In the genomic region with DNA sequence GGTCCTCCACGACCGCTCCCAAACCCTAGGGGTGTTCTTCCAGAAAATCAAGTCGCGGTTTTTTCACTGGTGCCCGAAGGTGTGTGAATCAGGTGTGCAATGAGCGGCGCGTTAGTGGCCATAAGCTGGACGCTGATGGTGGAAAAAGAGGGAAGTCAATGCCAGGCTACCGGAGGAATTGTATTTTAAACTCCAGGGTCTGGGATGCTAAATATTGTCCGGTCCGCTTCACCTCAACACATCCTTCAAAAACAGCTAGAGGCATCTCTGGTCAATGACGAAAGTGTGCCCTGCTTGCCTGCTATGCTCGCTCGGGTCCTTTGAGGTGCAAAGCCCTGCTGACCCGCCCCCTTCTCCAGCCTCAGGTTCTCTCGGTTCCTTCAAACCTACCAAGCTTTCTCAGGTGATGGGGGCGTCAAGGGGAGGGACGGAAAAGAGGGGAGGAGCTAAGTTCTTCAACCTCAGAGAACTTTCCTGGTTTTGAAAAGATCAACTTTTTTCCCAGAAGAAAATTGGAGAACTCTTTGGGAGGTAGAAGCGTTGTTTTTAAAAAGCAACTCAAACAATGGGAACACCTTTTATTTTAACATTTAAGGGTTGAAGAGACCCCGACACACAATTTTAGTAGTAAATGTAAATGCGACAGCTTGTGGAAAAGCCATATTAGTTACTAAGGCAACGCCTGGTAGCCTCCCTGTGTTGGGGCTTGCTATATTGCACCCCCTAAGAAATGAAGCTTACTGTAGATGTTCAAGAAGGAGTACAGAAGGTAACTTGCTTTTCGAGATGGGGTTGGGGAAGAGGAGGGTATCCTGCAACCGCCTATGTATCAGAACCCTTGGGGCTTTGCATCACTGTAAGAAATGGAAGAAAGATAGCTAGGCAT, we compare ENCODE assay signal across 10 mouse cellular contexts. TPM values are rescaled to one million over a fixed set of nuclear protein-coding genes. Genes with fewer than 3 reads are reported as not detected.
DNase-seq lines count a peak whose midpoint lies in the region; ATAC-seq and TF ChIP-seq lines count a peak whose summit lies in the region.
"Had no signal": no experiment of that assay in that cellular context is flagged by ENCODE, and none has a peak within 500 bp of the region (broad histone marks: within the 10 kb centered on the region; RNA-seq: fewer than 3 reads in every experiment).

No protein-coding gene starts in this region.

- H3K4me3 ChIP-seq in ES-E14 (ENCODE audit: insufficient read depth in 1 of 2, low read depth in 1 of 2, low read length in 2 of 2, poor library complexity in 1 of 2, severe bottlenecking in 1 of 2), result peak overlapping the region; percentile 9 to 36; a peak in 2 of 4 replicates
- H3K4me3 ChIP-seq in forebrain, embryonic 13.5 days, result peak overlapping the region; percentile 42
- H3K4me3 ChIP-seq in midbrain, embryonic 12.5 days, result peak overlapping the region; percentile 40

- H3K36me3 ChIP-seq in ES-E14 (ENCODE audit: control insufficient read depth, insufficient read depth, low read length, poor library complexity, severe bottlenecking), result no peaks in the 10 kb centered on the region
- H3K36me3 ChIP-seq in forebrain, embryonic 13.5 days (ENCODE audit: poor library complexity, severe bottlenecking), result no peaks in the 10 kb centered on the region
- H3K36me3 ChIP-seq in midbrain, embryonic 12.5 days, result no peaks in the 10 kb centered on the region

- in situ Hi-C loops in ES-E14 (cut with MboI; ENCODE audit: low sequenced_read_pairs in 2 of 2, unreplicated experiment in 2 of 2), result no loop called here

- no peaks in the 10 kb centered on the region for H3K9me3 ChIP-seq in ES-E14 (ENCODE audit: control insufficient read depth, insufficient read depth, low read depth, low read length)
- H3K9me3 ChIP-seq in forebrain, embryonic 13.5 days (replicated peaks), result no peaks in the 10 kb centered on the region
- no peaks in the 10 kb centered on the region for H3K9me3 ChIP-seq in midbrain, embryonic 12.5 days

- no peak overlapping the region for H3K9ac ChIP-seq in ES-E14 (ENCODE audit: insufficient read depth, low read depth, low read length, poor library complexity, severe bottlenecking)
- H3K9ac ChIP-seq in forebrain, embryonic 13.5 days, result 0 out of 2 replicates have a peak overlapping the region, but pooled peaks have one; percentile 40
- no peak overlapping the region for H3K9ac ChIP-seq in midbrain, embryonic 12.5 days (replicated peaks)

- WGBS in forebrain, embryonic 13.5 days, result 8% methylated on average over 25 of the region's 25 CpGs
- WGBS in midbrain, embryonic 12.5 days, result 9% methylated on average over 25 of the region's 25 CpGs

- H3K27ac ChIP-seq in ES-E14 (ENCODE audit: insufficient read depth, low read depth, low read length, poor library complexity, severe bottlenecking), result no peak overlapping the region
- H3K27ac ChIP-seq in forebrain, embryonic 13.5 days, result no peak overlapping the region
- H3K27ac ChIP-seq in midbrain, embryonic 12.5 days (replicated peaks), result no peak overlapping the region

- H3K4me2 ChIP-seq in forebrain, embryonic 13.5 days, result peak overlapping the region; percentile 65
- H3K4me2 ChIP-seq in midbrain, embryonic 12.5 days (replicated peaks), result peak overlapping the region; percentile 67

- peak; percentile 34 for ATAC-seq in forebrain, embryonic 13.5 days
- ATAC-seq in midbrain, embryonic 12.5 days (ENCODE audit: low FRiP score, low read depth), result 0 out of 2 replicates have a peak, but pooled peaks have one; percentile 25
- no peak for ATAC-seq in megakaryocyte-erythroid progenitor cell, adult 5-6 weeks (replicated peaks; ENCODE audit: low FRiP score, low TSS enrichment, poor library complexity, severe bottlenecking)

- no peaks in the 10 kb centered on the region for H3K4me1 ChIP-seq in ES-E14 (ENCODE audit: control insufficient read depth in 2 of 2, insufficient read depth in 2 of 2, low read length in 2 of 2, poor library complexity in 1 of 2)
- peaks cover 16% of the 10 kb centered on the region for H3K4me1 ChIP-seq in forebrain, embryonic 13.5 days
- peaks cover 17% of the 10 kb centered on the region for H3K4me1 ChIP-seq in midbrain, embryonic 12.5 days

- peaks cover 41% of the 10 kb centered on the region for H3K27me3 ChIP-seq in forebrain, embryonic 13.5 days
- H3K27me3 ChIP-seq in midbrain, embryonic 12.5 days, result peaks cover 39% of the 10 kb centered on the region

- DNase-seq in ES-E14 (ENCODE audit: low read depth, low spot score) (no peak), R1 (ENCODE audit: low read depth, low spot score) (peak; percentile 5)
- DNase-seq in adrenal gland, adult (ENCODE audit: inconsistent age in 2 of 2, low spot score in 1 of 2), result no peak
- no peak for DNase-seq in kidney, postnatal 14 days
- DNase-seq: lung, adult 18-20 months had no signal

TF ChIP-seq in ES-E14, 5 proteins besides CTCF, POLR2A, EP300 and RAD21:
- TF ChIP-seq ZNF384 (IDR thresholded peaks at IDR 0.05; ENCODE audit: low read depth, low read length) (no peak), CHD2 (IDR thresholded peaks at IDR 0.05; ENCODE audit: low read depth, low read length) (no peak), MAFK (IDR thresholded peaks at IDR 0.05; ENCODE audit: insufficient read depth, low read depth, low read length) (no peak), ZC3H11A (IDR thresholded peaks at IDR 0.05; ENCODE audit: borderline replicate concordance, low read depth, low read length) (no peak), HCFC1 (IDR thresholded peaks at IDR 0.05; ENCODE audit: borderline replicate concordance, insufficient read depth, low read length) (no peak)

RNA-seq across cellular contexts. Expression of a gene that starts 1.2 kb away (rescaled TPM):
- not detected in 2 replicates for total RNA-seq in ES-E14 (2012; rRNA removed)
- 2.6 and 3.9 TPM in 2 replicates for polyA plus RNA-seq in forebrain, embryonic 13.5 days (2015; fragmentation: Nextera tagmentation; extraction: Ambion mirVana)
- polyA plus RNA-seq in midbrain, embryonic 12.5 days (2016; fragmentation: Nextera tagmentation; extraction: Ambion mirVana), result 0.61 and 1.0 TPM in 2 replicates
- not detected in 2 replicates for total RNA-seq in megakaryocyte-erythroid progenitor cell, adult 5-6 weeks (2014; fragmentation: Nextera tagmentation)
- total RNA-seq in megakaryocyte-erythroid progenitor cell, adult 5-6 weeks (2017), result not detected in 2 replicates
- total RNA-seq: adrenal gland, postnatal 25 days had no signal
- polyA plus RNA-seq: kidney, embryonic 16.5 days had no signal
